Mouse (Mus musculus) liver, postnatal 0 days (tissue): ENCODE results near the gene Cmtm4. TPM values are rescaled to one million over a fixed set of nuclear protein-coding genes. Genes with fewer than 3 reads are reported as not detected.
"Not testable (repeated sequence)": the region's sequence is repeated elsewhere in the genome, so short reads cannot be mapped to it uniquely, and the experiment has no call there.

Source experiments
- ATAC-seq: fragments of 200-750 bp; cut with Nextera tagmentation; 2 replicates; pipeline ENCODE4 v1.8.0; 2017; ENCODE audit warnings: mild to moderate bottlenecking, moderate library complexity
- DNase-seq: peaks from one replicate; pipeline ENCODE4 v3.0.0-alpha.2; 2016
- H3K27ac ChIP-seq: fragments of 300-500 bp; sonication (generic); 2 replicates; pipeline ENCODE4 v1.5.1; 2014; ENCODE audit warnings: antibody characterized with exemption, moderate library complexity, mild to moderate bottlenecking, low read depth
- H3K27me3 ChIP-seq: fragments of 300-500 bp; sonication (generic); 2 replicates; pipeline ENCODE4 v1.6.1; 2014; ENCODE audit warnings: low read length, control low read depth, mixed read lengths; ENCODE audit not compliant: insufficient read depth
- H3K36me3 ChIP-seq: fragments of 300-500 bp; sonication (generic); replicated peaks from 2 replicates; pipeline ENCODE4 v1.6.1; 2014; ENCODE audit warnings: mild to moderate bottlenecking, control low read depth, low read length, moderate library complexity, mixed read lengths; ENCODE audit not compliant: insufficient read depth
- H3K4me1 ChIP-seq: fragments of 300-500 bp; sonication (generic); 2 replicates; pipeline ENCODE4 v1.6.1; 2014; ENCODE audit warnings: antibody characterized with exemption, mild to moderate bottlenecking, control low read depth; ENCODE audit not compliant: insufficient read depth
- H3K4me2 ChIP-seq: fragments of 300-500 bp; sonication (generic); 2 replicates; pipeline ENCODE4 v1.6.1; 2014; ENCODE audit warnings: low read depth, mild to moderate bottlenecking, low read length, moderate library complexity, mixed read lengths
- H3K4me3 ChIP-seq: fragments of 300-500 bp; sonication (generic); 2 replicates; pipeline ENCODE4 v1.5.1; 2014; ENCODE audit warnings: low read depth, low read length
- H3K9ac ChIP-seq: fragments of 300-500 bp; sonication (generic); replicated peaks from 2 replicates; pipeline ENCODE4 v1.6.1; 2014; ENCODE audit warnings: mild to moderate bottlenecking, moderate library complexity
- H3K9me3 ChIP-seq: fragments of 300-500 bp; sonication (generic); 2 replicates; pipeline ENCODE4 v1.6.1; 2016; ENCODE audit warnings: mild to moderate bottlenecking, control low read depth, low read length, mixed read lengths
- CTCF ChIP-seq: sonication (generic); IDR thresholded peaks from 2 replicates; pipeline ENCODE4 v1.5.1; 2016; ENCODE audit warnings: antibody characterized with exemption, low read depth
- EP300 ChIP-seq: IDR thresholded peaks from 2 replicates; pipeline ENCODE4 v1.6.1; 2016; ENCODE audit warnings: antibody characterized with exemption, low read depth, mild to moderate bottlenecking
- WGBS: fragments of 180-500 bp; shearing (Covaris S2); extraction: QIAGEN DNeasy Blood & Tissue Kit; methylation state at CpG from one replicate; pipeline ENCODE4 v1.1.7; 2014; ENCODE audit not compliant: insufficient replicate concordance; 5-methylcytosine and 5-hydroxymethylcytosine counted together
- polyA plus RNA-seq: library from polyadenylated mRNA; unstranded; fragments of >200 nt; fragmentation: Nextera tagmentation; extraction: Ambion mirVana; gene quantifications from 2 replicates; pipeline ENCODE4 v1.2.1, GENCODE M21; 2015

Cmtm4 gene
- polyA plus RNA-seq, 1 experiment from 2014 or later: 0.94 TPM

GRCm38 (mm10) chr8:104333786-104334185, 61.8 kb downstream of the Cmtm4 start:
- H3K27me3 ChIP-seq: no peaks in the 10 kb centered on the region
- no peak for DNase-seq
- H3K9ac ChIP-seq: no peak overlapping the region
- no peaks in the 10 kb centered on the region for H3K36me3 ChIP-seq
- no peak overlapping the region for H3K4me3 ChIP-seq
- ATAC-seq: peak; percentile 59
- 28% methylated on average over 5 of the region's 5 CpGs for WGBS
- no peak overlapping the region for H3K4me2 ChIP-seq
- no peaks in the 10 kb centered on the region for H3K9me3 ChIP-seq
- peak overlapping the region; percentile 24; the same call in 1 of the 2 replicates for H3K27ac ChIP-seq
- TF ChIP-seq CTCF (no peak), EP300 (no peak)
- H3K4me1 ChIP-seq: 0 out of 2 replicates have a peak, but pooled peaks cover 2% of the 10 kb centered on the region

GRCm38 (mm10) chr8:104332665-104333631, 62.7 kb downstream of the Cmtm4 start:
- Histone ChIP-seq H3K4me2 (no peak overlapping the region), H3K4me1 (0 out of 2 replicates have a peak, but pooled peaks cover 2% of the 10 kb centered on the region), H3K4me3 (no peak overlapping the region), H3K9ac (no peak overlapping the region), H3K27me3 (no peaks in the 10 kb centered on the region), H3K36me3 (no peaks in the 10 kb centered on the region), H3K9me3 (no peaks in the 10 kb centered on the region), H3K27ac (no peak overlapping the region)
- WGBS: 45% methylated on average over 5 of the region's 5 CpGs
- TF ChIP-seq EP300: no peak
- no peak for TF ChIP-seq CTCF
- ATAC-seq: no peak
- no peak for DNase-seq

- WGBS: 86% methylated on average over 12 of the region's 12 CpGs
- not testable (repeated sequence) for H3K4me1 ChIP-seq, H3K9me3 ChIP-seq, H3K36me3 ChIP-seq, H3K9ac ChIP-seq, H3K4me3 ChIP-seq, H3K27ac ChIP-seq, DNase-seq, H3K4me2 ChIP-seq, H3K27me3 ChIP-seq, ATAC-seq
Measured at GRCm38 (mm10) chr8:104321930-104322329, 73.7 kb downstream of the Cmtm4 start, which contains the start of gene Cmtm2b. Gene Cmtm2b, plus strand, starts transcription at chr8:104322230.

- not testable (repeated sequence) for H3K4me1 ChIP-seq, H3K36me3 ChIP-seq, ATAC-seq, H3K27ac ChIP-seq, H3K9ac ChIP-seq, H3K9me3 ChIP-seq, H3K27me3 ChIP-seq, DNase-seq, H3K4me3 ChIP-seq, H3K4me2 ChIP-seq
- WGBS: 80% methylated on average over 8 of the region's 11 CpGs
Measured at GRCm38 (mm10) chr8:104321267-104321666, 74.3 kb downstream of the Cmtm4 start, which contains the start of gene Gm11020. Gene Gm11020, plus strand, starts transcription at chr8:104321567.

GRCm38 (mm10) chr8:104313311-104313710, 82.3 kb downstream of the Cmtm4 start:
- 53% methylated on average over 4 of the region's 4 CpGs for WGBS
- ATAC-seq (no peak), DNase-seq (no peak)
- Histone ChIP-seq H3K9me3 (no peaks in the 10 kb centered on the region), H3K4me3 (no peak overlapping the region), H3K9ac (no peak overlapping the region), H3K4me2 (no peak overlapping the region), H3K27ac (no peak overlapping the region), H3K27me3 (no peaks in the 10 kb centered on the region), H3K36me3 (no peaks in the 10 kb centered on the region), H3K4me1 (no peaks in the 10 kb centered on the region)
- TF ChIP-seq CTCF (peak; percentile 46), EP300 (no peak)

GRCm38 (mm10) chr8:104312023-104312422, 83.6 kb downstream of the Cmtm4 start:
- H3K4me2 ChIP-seq, H3K4me3 ChIP-seq, H3K4me1 ChIP-seq, H3K27ac ChIP-seq, H3K36me3 ChIP-seq, H3K27me3 ChIP-seq, H3K9ac ChIP-seq, ATAC-seq, H3K9me3 ChIP-seq, DNase-seq: not testable (repeated sequence)
- 70% methylated on average over 3 of the region's 3 CpGs for WGBS

- not testable (repeated sequence) for H3K4me3 ChIP-seq, H3K9ac ChIP-seq, DNase-seq, ATAC-seq, H3K36me3 ChIP-seq, H3K4me1 ChIP-seq, H3K9me3 ChIP-seq, H3K27ac ChIP-seq, H3K4me2 ChIP-seq, H3K27me3 ChIP-seq
- WGBS: 78% methylated on average over 33 of the region's 36 CpGs
Measured at GRCm38 (mm10) chr8:104309441-104310155, 86.0 kb downstream of the Cmtm4 start, which contains the start of the genes Gm45711 and Cmtm1. Gene Gm45711, minus strand, starts transcription at chr8:104310081. Gene Cmtm1, minus strand, starts transcription at chr8:104310145.

GRCm38 (mm10) chr8:104308341-104308740, 87.3 kb downstream of the Cmtm4 start:
- H3K4me3 ChIP-seq, H3K9me3 ChIP-seq, H3K36me3 ChIP-seq, H3K4me1 ChIP-seq, H3K9ac ChIP-seq, H3K27me3 ChIP-seq, ATAC-seq, H3K27ac ChIP-seq, H3K4me2 ChIP-seq, DNase-seq: not testable (repeated sequence)
- 34% methylated on average over 6 of the region's 6 CpGs for WGBS
